Mouse (Mus musculus) heart, postnatal 0 days (tissue): ENCODE results near the gene Gm48551.

Source experiments
- CTCF ChIP-seq: IDR thresholded peaks from 2 replicates; pipeline ENCODE4 v1.5.1; 2016; ENCODE audit warnings: antibody characterized with exemption, control low read depth, low read depth
- EP300 ChIP-seq: IDR thresholded peaks from 2 replicates; pipeline ENCODE4 v1.6.1; 2016; ENCODE audit warnings: antibody characterized with exemption, low read depth

DNA sequence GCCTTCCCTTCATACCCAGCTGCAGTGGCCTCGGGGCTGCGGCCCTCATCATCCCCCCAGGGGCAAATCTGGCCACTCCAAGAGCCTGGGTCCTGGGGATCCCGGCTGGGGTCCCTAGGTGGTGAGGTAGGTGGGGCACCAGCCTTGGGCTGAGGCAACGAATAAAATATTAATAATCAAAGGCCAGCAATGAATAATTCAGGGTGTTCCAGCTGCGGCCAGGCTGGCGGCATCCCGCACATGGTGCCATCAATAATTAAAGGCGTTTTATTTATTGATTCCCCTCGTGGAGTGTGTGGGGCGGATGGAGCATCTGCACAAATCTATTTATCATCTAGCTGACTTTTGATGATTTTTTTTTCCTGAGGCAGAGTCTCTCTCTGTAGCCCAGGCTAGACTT lies 19.2 kb downstream of the Gm48551 start:
- TF ChIP-seq CTCF (no peak), EP300 (no peak)
